Comparison of ENCODE assay signal across 9 mouse cellular contexts in the genomic region with DNA sequence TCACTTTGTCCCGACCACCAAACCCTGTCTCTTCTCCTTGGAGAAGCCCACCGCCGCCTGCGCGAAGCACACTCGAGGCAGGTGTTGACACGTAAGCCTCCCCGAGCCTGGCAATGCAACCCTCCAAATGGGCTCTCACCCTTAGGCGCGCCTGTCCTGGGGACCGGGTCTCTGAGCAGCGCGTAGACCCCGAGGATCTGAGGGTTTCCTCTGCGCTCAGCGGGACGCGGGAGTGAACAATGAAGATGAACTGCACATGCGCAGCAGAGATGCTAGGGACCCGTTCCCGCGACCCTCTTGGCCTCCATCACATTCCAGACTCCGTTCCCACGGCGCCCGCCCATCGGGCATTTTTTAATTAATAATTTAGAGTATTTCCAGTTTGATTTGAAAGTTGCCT. TPM values are rescaled to one million over a fixed set of nuclear protein-coding genes. Genes with fewer than 3 reads are reported as not detected.
DNase-seq lines count a peak whose midpoint lies in the region; ATAC-seq and TF ChIP-seq lines count a peak whose summit lies in the region.
"Had no signal": no experiment of that assay in that cellular context is flagged by ENCODE, and none has a peak within 500 bp of the region (broad histone marks: within the 10 kb centered on the region; RNA-seq: fewer than 3 reads in every experiment).

A gene (minus strand): TSS at position 234 of the 400 bp plus-strand sequence.

- H3K36me3 ChIP-seq in embryonic facial prominence, embryonic 14.5 days (ENCODE audit: control insufficient read depth, insufficient read depth, low read length) = no peaks in the 10 kb centered on the region
- H3K36me3 ChIP-seq in limb, embryonic 13.5 days = no peaks in the 10 kb centered on the region

- no peak for TF ChIP-seq CTCF in lung, adult 2 months (IDR thresholded peaks at IDR 0.05; ENCODE audit: insufficient read depth, low read length)

- ATAC-seq in embryonic facial prominence, embryonic 14.5 days (ENCODE audit: low read depth) = peak; percentile 16; the same call in 1 of the 2 replicates
- no peak for ATAC-seq in limb, embryonic 13.5 days (ENCODE audit: low FRiP score, low read depth)
- no peak for ATAC-seq in monocyte, adult 5-6 weeks (replicated peaks; ENCODE audit: insufficient number of reproducible peaks, low FRiP score, low TSS enrichment, poor library complexity, severe bottlenecking)

- 4% methylated on average over 27 of the region's 27 CpGs for WGBS in lung, adult 2 months
- WGBS in embryonic facial prominence, embryonic 14.5 days = 1% methylated on average over 23 of the region's 27 CpGs
- 1% methylated on average over 27 of the region's 27 CpGs for WGBS in limb, embryonic 13.5 days

- DNase-seq in lung, adult 2 months = no peak
- no peak for DNase-seq in lung, postnatal 36 days
- peak; percentile 41 for DNase-seq in embryonic facial prominence, embryonic 14.5 days (ENCODE audit: low spot score)
- peak; percentile 90 for DNase-seq in retina, embryonic 14.5 days (ENCODE audit: low spot score)
- no peak for DNase-seq in layer of hippocampus, postnatal 25 days (ENCODE audit: extremely low spot score in 1 of 2, low spot score in 1 of 2)
- DNase-seq in adipocyte (ENCODE audit: low spot score) = no peak
- DNase-seq: right cerebral cortex, adult 18-20 months had no signal

- peak within 1 kb of the TSS; percentile 28 for H3K4me3 ChIP-seq in lung, adult 2 months (replicated peaks; ENCODE audit: extremely low read depth, low read depth, low read length)
- peak within 1 kb of the TSS; percentile 35 for H3K4me3 ChIP-seq in embryonic facial prominence, embryonic 14.5 days (ENCODE audit: low read depth, low read length)
- H3K4me3 ChIP-seq in limb, embryonic 13.5 days = peak within 1 kb of the TSS; percentile 33

- H3K4me1 ChIP-seq in lung, adult 2 months (ENCODE audit: control insufficient read depth, insufficient read depth, low read length) = 0 out of 2 replicates have a peak, but pooled peaks cover 4% of the 10 kb centered on the region
- peaks cover 13% of the 10 kb centered on the region for H3K4me1 ChIP-seq in embryonic facial prominence, embryonic 14.5 days (ENCODE audit: control insufficient read depth, insufficient read depth, low read length)
- H3K4me1 ChIP-seq in limb, embryonic 13.5 days = peaks cover 16% of the 10 kb centered on the region

- peak within 1 kb of the TSS; percentile 51 for H3K9ac ChIP-seq in embryonic facial prominence, embryonic 14.5 days (ENCODE audit: low read depth, low read length)
- no peak within 1 kb of the TSS; the same call in 1 of the 2 replicates for H3K9ac ChIP-seq in limb, embryonic 13.5 days

- peak within 1 kb of the TSS; percentile 61 for H3K4me2 ChIP-seq in embryonic facial prominence, embryonic 14.5 days (ENCODE audit: low read depth, low read length)
- peak within 1 kb of the TSS; percentile 65 for H3K4me2 ChIP-seq in limb, embryonic 13.5 days (replicated peaks)

- no peaks in the 10 kb centered on the region for H3K9me3 ChIP-seq in embryonic facial prominence, embryonic 14.5 days (ENCODE audit: control insufficient read depth, low read length)
- H3K9me3 ChIP-seq in limb, embryonic 13.5 days = no peaks in the 10 kb centered on the region

- no peak for TF ChIP-seq POLR2A in lung, adult 2 months (IDR thresholded peaks at IDR 0.05; ENCODE audit: borderline replicate concordance, extremely low read depth, low read depth, low read length)

- H3K27ac ChIP-seq in embryonic facial prominence, embryonic 14.5 days (replicated peaks; ENCODE audit: low read depth, low read length) = no peak within 1 kb of the TSS
- no peak within 1 kb of the TSS for H3K27ac ChIP-seq in limb, embryonic 13.5 days

- peaks cover 7% of the 10 kb centered on the region for H3K27me3 ChIP-seq in embryonic facial prominence, embryonic 14.5 days (replicated peaks; ENCODE audit: control insufficient read depth, insufficient read depth, low read length)
- H3K27me3 ChIP-seq in limb, embryonic 13.5 days = peaks cover 57% of the 10 kb centered on the region

RNA-seq across cellular contexts. Expression of the gene that starts here (rescaled TPM):
- polyA plus RNA-seq in lung, adult 2 months (2012; rRNA removed) = 0.46 and 1.3 TPM in 2 replicates
- 0.55 and 0.64 TPM in 2 replicates for polyA plus RNA-seq in embryonic facial prominence, embryonic 14.5 days (2014; fragmentation: Nextera tagmentation; extraction: Ambion mirVana)
- polyA plus RNA-seq in limb, embryonic 13.5 days (2015; fragmentation: Nextera tagmentation; extraction: Ambion mirVana) = 0.31 and 0.75 TPM in 2 replicates
- total RNA-seq in layer of hippocampus, postnatal 25 days (2021) = under 1 TPM; 0.39 to 0.40 TPM
- not detected in 3 replicates for total RNA-seq in monocyte, adult 5-6 weeks (2017)

Comparison
In these comparisons a context has a peak if more than half of its experiments do, and no peak if none do; other contexts are left out.
1. Peak in DNase-seq, ATAC-seq, H3K4me3 ChIP-seq, H3K9ac ChIP-seq and H3K4me2 ChIP-seq in embryonic facial prominence, embryonic 14.5 days; RNA of the gene not detected or under 1 TPM.